Mouse (Mus musculus) lung, embryonic 16.5 days (tissue): ENCODE results near the gene Abca4. TPM values are rescaled to one million over a fixed set of nuclear protein-coding genes. Genes with fewer than 3 reads are reported as not detected.
"Not testable (repeated sequence)": the region's sequence is repeated elsewhere in the genome, so short reads cannot be mapped to it uniquely, and the experiment has no call there.

Experiments used
- ATAC-seq: fragments of 200-750 bp; cut with Nextera tagmentation; 2 replicates; pipeline ENCODE4 v1.8.0; 2017; ENCODE audit warnings: low read depth, mild to moderate bottlenecking, moderate library complexity
- H3K27ac ChIP-seq: fragments of 300-500 bp; sonication (generic); 2 replicates; pipeline ENCODE4 v1.5.1; 2014; ENCODE audit warnings: mild to moderate bottlenecking, control low read depth, low read length
- H3K27me3 ChIP-seq: fragments of 300-500 bp; sonication (generic); 2 replicates; pipeline ENCODE4 v1.6.1; 2014; ENCODE audit warnings: low read depth, low read length, mixed read lengths; ENCODE audit not compliant: control insufficient read depth, insufficient read depth
- H3K36me3 ChIP-seq: fragments of 300-500 bp; sonication (generic); 2 replicates; pipeline ENCODE4 v1.6.1; 2014; ENCODE audit warnings: low read length; ENCODE audit not compliant: control insufficient read depth, insufficient read depth
- H3K4me1 ChIP-seq: fragments of 300-500 bp; sonication (generic); replicated peaks from 2 replicates; pipeline ENCODE4 v1.6.1; 2014; ENCODE audit warnings: low read length, mixed read lengths; ENCODE audit not compliant: control insufficient read depth, insufficient read depth
- H3K4me2 ChIP-seq: fragments of 300-500 bp; sonication (generic); 2 replicates; pipeline ENCODE4 v1.6.1; 2014; ENCODE audit warnings: low read depth, low read length, control low read depth
- H3K4me3 ChIP-seq: fragments of 300-500 bp; sonication (generic); 2 replicates; pipeline ENCODE4 v1.5.1; 2014; ENCODE audit warnings: mild to moderate bottlenecking, low read length, control low read depth
- H3K9ac ChIP-seq: fragments of 300-500 bp; sonication (generic); 2 replicates; pipeline ENCODE4 v1.6.1; 2014; ENCODE audit warnings: low read length, control low read depth
- H3K9me3 ChIP-seq: fragments of 300-500 bp; sonication (generic); 2 replicates; pipeline ENCODE4 v1.6.1; 2016; ENCODE audit warnings: low read length; ENCODE audit not compliant: control insufficient read depth
- WGBS: fragments of 180-500 bp; shearing (Covaris S2); extraction: QIAGEN DNeasy Blood & Tissue Kit; methylation state at CpG from one replicate; pipeline ENCODE4 v1.1.7; 2014; 5-methylcytosine and 5-hydroxymethylcytosine counted together
- polyA plus RNA-seq: library from polyadenylated mRNA; unstranded; fragments of >200 nt; fragmentation: Nextera tagmentation; extraction: Ambion mirVana; gene quantifications from 2 replicates; pipeline ENCODE4 v1.2.1, GENCODE M21; 2015

The Abca4 gene
- polyA plus RNA-seq, 1 experiment from 2014 or later, result 0.90 TPM

DNA sequence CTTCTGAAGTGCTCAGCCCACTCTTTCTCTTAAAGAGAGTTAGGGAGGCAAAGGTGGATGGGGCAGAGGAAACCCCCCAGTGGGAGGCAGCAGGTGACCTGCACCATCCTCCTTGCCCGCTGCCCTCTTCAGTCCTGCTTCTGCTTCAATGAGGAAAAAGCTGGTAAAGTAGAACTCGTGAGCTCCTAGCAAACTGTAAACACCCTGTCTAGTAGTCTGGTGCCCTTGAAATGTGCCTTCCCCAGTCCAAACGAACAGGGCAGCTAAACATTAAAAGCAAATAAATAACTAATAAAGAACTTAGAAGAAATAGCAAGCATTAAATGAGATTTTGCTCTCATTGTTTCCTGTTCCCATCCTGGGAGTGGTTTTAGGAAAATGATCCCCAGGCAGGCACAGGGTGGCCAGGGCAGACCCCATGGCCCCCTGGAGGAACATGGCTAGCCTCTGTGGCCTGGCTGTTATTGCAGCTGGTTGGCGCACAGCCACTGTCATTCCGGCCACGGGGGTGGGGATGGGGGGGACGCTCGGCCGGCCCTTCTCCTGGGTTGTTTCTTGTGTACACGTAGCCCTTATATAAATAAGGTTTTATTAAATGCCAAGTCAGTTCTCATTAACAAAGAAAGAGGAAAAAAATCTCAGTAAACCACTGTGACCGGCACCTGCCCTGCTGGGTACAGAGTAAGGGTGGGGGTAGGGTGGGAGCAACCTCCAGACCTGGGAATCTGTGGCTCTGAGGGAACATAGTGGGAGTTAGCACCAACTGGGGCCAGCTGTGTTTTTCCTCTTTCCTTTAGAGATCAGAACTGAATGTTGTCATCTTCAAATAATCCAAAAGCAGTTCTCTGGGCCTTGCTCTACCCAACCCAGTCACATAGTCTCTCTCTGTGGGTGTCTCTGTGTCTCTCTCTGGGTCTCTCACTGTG lies 28.7 kb downstream of the Abca4 start:
- Histone ChIP-seq H3K36me3 (no peaks in the 10 kb centered on the region), H3K4me3 (no peak overlapping the region), H3K27ac (peak overlapping the region; percentile 75), H3K27me3 (no peaks in the 10 kb centered on the region), H3K4me2 (no peak overlapping the region), H3K9ac (0 out of 2 replicates have a peak overlapping the region, but pooled peaks have one; percentile 10), H3K4me1 (peaks cover 28% of the 10 kb centered on the region), H3K9me3 (no peaks in the 10 kb centered on the region)
- WGBS, result 23% methylated on average over 11 of the region's 11 CpGs
- peak; percentile 59 for ATAC-seq

DNA sequence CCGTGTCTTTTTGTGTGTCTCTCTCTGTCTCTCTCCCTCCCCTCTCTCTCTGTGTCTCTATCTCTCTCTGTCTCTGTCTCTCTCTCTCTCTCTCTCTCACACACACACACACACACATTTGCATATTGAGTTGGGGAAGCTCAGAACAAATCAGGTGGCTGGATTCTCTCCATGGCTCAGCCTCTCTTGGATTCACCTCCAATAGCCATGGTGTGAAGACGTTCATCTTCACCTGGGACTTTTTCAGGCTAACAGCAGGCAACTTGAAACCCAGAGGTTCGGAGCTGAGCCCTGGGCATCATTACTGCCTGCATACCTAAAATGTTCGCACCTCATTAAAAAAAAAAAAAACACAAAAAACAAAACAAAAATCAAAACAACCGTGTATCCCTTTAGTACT lies 29.4 kb downstream of the Abca4 start:
- Histone ChIP-seq H3K4me1 (peaks cover 28% of the 10 kb centered on the region), H3K4me3 (no peak overlapping the region), H3K27me3 (no peaks in the 10 kb centered on the region), H3K9ac (no peak overlapping the region), H3K27ac (peak overlapping the region; percentile 90), H3K4me2 (no peak overlapping the region), H3K36me3 (no peaks in the 10 kb centered on the region), H3K9me3 (no peaks in the 10 kb centered on the region)
- WGBS, result 68% methylated on average over 5 of the region's 5 CpGs
- no peak for ATAC-seq

DNA sequence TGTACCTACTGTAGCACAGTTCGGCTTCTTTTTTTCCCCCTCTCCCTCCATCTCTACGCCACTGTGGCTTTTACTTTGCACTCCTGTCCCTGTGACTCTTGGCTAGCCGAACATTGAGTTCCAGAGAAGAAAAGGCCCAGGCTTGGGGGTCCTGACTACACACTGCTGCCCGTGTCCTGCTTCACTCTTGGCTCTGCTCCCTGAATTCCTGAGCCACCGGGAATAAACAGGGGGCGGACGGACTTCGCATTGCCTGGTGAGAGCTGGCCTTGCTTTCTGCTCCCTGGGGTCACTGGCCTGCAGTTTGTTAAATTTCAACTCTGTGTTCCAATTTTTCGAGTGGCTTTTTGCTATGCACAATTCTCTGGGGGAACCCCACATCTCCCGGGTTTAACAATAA lies 30.1 kb downstream of the Abca4 start:
- Histone ChIP-seq H3K4me1 (peaks cover 28% of the 10 kb centered on the region), H3K4me3 (no peak overlapping the region), H3K36me3 (no peaks in the 10 kb centered on the region), H3K9ac (peak overlapping the region; percentile 58), H3K27me3 (no peaks in the 10 kb centered on the region), H3K9me3 (no peaks in the 10 kb centered on the region), H3K4me2 (peak overlapping the region; percentile 11; the same call in 1 of the 2 replicates), H3K27ac (peak overlapping the region; percentile 90)
- WGBS, result 18% methylated on average over 10 of the region's 10 CpGs
- ATAC-seq, result peak; percentile 34

DNA sequence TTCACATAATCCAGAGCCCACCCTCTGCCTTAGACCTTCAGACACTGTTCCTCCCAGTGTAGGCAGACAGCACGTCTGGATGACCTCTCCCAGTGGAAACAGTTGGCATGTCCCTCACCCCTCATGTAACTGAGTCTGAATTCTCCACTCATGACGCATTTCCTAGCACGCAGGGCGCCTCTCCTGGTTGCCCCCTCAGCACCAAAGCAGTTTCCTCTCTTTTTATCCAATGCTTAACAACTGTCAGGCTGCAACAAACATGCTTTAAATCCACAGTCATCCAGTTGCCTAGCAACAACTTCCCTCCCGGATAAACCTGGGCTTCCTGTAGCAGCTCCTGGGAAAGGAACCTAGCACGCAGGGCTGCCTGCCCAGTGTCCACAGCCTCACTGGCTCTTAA lies 33.9 kb downstream of the Abca4 start:
- 28% methylated on average over 6 of the region's 6 CpGs for WGBS
- H3K4me3 ChIP-seq, result no peak overlapping the region
- peaks cover 19% of the 10 kb centered on the region for H3K4me1 ChIP-seq
- H3K4me2 ChIP-seq, result no peak overlapping the region
- H3K36me3 ChIP-seq, result no peaks in the 10 kb centered on the region
- no peaks in the 10 kb centered on the region for H3K9me3 ChIP-seq
- peak; percentile 76 for ATAC-seq
- peak overlapping the region; percentile 73 for H3K27ac ChIP-seq
- H3K27me3 ChIP-seq, result no peaks in the 10 kb centered on the region
- H3K9ac ChIP-seq, result no peak overlapping the region

DNA sequence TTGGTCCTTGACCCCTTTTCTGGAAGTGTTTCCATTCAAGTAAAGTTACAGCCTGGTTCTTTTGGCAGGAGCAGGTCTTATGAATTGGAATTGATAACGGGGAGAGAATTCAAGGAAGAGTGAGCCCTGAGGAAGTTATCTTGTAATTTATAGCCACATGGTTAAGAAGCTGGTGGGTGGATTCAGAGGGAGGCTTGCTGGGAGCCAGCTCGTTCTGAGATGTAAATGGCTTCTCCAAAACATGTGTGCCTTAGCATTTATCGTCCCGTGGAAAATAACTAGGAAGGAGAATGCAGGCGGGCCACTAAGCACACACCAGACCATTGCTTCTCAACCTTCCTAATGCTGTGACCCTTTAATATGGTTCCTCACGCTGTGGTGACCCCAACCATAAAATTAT lies 34.9 kb downstream of the Abca4 start:
- Histone ChIP-seq H3K4me1 (peaks cover 9% of the 10 kb centered on the region), H3K36me3 (no peaks in the 10 kb centered on the region), H3K27ac (peak overlapping the region; percentile 60), H3K9ac (no peak overlapping the region), H3K4me2 (no peak overlapping the region), H3K9me3 (no peaks in the 10 kb centered on the region), H3K4me3 (no peak overlapping the region), H3K27me3 (no peaks in the 10 kb centered on the region)
- ATAC-seq, result no peak
- WGBS, result 71% methylated on average over 6 of the region's 6 CpGs

DNA sequence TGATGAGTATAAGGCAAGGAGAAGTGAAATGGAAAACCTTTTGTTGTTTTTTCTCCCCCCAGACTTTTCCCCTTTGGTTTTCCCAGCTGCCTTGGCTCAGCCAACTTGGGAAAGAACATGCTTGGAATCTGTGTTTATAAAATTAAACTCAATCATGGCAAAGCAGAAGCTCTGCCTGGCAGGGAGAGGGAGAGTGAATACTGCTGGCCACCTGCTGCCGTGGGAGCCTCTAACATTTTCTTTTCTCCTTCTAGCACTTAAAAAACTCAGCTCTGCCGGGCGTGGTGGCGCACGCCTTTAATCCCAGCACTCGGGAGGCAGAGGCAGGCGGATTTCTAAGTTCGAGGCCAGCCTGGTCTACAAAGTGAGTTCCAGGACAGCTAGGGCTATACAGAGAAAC lies 37.4 kb downstream of the Abca4 start:
- WGBS, result 74% methylated on average over 8 of the region's 8 CpGs
- not testable (repeated sequence) for H3K36me3 ChIP-seq

DNA sequence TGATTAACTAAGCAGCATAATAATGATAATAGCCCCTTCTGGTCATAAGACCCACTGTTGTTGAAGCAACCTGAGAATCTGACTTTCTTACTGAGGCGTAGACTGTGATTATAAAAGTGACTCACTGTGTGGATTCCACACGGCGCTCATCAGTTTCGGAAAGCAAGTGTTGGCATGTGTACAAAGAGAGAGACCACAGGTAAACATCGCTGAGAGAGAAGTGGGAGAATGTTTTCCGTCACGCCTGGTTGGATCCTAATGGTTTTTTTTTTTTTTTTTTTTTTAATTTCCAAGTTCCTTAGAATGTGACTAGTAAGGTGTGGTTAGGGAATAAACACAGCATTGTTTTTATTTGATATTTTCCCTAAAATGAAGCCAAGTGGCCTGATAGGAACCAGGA lies 38.1 kb downstream of the Abca4 start:
- WGBS, result 76% methylated on average over 7 of the region's 7 CpGs
- H3K4me2 ChIP-seq, result no peak overlapping the region
- no peaks in the 10 kb centered on the region; the same call in 1 of the 2 replicates for H3K4me1 ChIP-seq
- no peak overlapping the region for H3K9ac ChIP-seq
- H3K27me3 ChIP-seq, result no peaks in the 10 kb centered on the region
- H3K36me3 ChIP-seq, result no peaks in the 10 kb centered on the region
- H3K9me3 ChIP-seq, result no peaks in the 10 kb centered on the region
- no peak for ATAC-seq
- no peak overlapping the region for H3K27ac ChIP-seq
- no peak overlapping the region for H3K4me3 ChIP-seq

More for the DNA sequence above, 37.4 kb downstream of the Abca4 start:
- not testable (repeated sequence) for H3K4me3 ChIP-seq, H3K4me1 ChIP-seq, H3K27me3 ChIP-seq, H3K9ac ChIP-seq, H3K27ac ChIP-seq, H3K9me3 ChIP-seq, ATAC-seq, H3K4me2 ChIP-seq

DNA sequence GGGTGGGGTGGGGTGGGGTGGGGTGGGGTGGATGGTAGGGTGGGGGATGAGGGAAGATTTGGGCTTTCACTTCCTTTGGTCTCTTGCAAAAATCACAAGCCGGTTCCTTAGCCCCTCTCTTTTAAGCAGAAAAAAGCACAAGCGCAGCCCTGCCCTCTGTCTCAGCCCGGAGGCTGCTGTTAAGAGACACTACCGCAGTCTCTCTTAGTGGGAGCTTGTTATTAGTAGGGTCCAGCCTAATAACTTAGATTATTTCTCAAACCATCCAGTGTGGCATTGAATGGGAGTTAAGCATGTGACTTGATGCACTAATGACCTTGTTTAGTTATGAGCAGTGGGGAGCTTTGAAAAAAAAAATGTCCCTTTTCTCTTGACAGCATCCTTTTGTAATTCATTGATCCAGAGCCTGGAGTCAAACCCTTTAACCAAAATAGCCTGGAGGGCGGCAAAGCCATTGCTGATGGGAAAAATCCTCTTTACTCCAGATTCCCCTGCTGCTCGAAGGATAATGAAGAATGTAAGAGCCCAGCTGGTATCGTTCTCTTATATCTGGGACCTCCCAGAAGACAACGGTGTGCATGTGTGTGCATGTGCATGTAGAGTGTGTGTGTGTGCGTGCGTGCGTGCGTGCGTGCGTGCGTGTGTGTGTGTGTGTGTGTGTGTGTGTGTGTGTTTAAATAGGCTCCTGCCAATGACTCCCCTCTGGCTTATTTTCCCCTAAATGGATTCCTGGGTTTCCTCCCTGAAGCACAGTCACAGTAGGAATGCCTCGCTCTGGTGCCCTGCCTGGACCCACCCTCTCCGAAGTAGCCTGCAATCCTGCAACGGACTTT lies 41.1 kb downstream of the Abca4 start:
- 80% methylated on average over 18 of the region's 18 CpGs for WGBS
- no peaks in the 10 kb centered on the region for H3K4me1 ChIP-seq
- ATAC-seq, result no peak

DNA sequence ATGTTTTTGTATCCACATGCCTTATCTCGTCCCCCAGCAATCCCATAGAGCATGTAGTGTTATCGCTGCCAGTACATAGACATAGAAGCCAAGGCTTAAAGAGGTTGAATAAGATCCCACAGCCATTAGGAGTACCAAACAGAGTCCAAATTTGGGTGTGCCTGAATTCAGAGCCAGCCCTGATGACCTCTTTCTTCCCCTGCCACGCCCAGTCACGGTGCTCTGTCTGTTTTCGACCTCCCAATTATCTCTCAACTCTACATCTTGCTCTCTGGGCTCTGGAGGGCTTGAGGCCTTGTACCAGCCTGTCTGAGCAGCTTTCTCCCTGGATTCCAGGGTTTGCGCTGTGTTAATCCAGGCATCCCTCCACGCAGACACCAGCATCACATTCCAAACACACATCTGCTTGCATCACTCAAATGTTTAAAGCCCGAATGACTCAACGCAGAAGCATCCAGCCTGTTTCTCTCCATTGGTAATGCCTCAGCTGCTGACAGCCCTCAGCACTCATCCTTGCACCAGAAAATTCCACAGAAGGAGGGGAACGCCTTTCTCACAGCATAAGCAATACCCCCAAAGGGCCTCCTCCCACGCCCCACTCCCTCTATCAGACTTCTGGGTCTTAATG lies 43.9 kb downstream of the Abca4 start:
- Histone ChIP-seq H3K9me3 (no peaks in the 10 kb centered on the region), H3K9ac (no peak overlapping the region), H3K4me3 (no peak overlapping the region), H3K4me2 (no peak overlapping the region), H3K36me3 (no peaks in the 10 kb centered on the region), H3K27me3 (no peaks in the 10 kb centered on the region), H3K27ac (0 out of 2 replicates have a peak overlapping the region, but pooled peaks have one; percentile 5), H3K4me1 (no peaks in the 10 kb centered on the region)
- peak; percentile 87 for ATAC-seq
- WGBS, result 60% methylated on average over 11 of the region's 11 CpGs

More for the DNA sequence above, 41.1 kb downstream of the Abca4 start:
- Histone ChIP-seq H3K36me3 (no peaks in the 10 kb centered on the region), H3K4me2 (no peak overlapping the region), H3K4me3 (no peak overlapping the region), H3K9me3 (no peaks in the 10 kb centered on the region), H3K27me3 (no peaks in the 10 kb centered on the region), H3K27ac (no peak overlapping the region), H3K9ac (no peak overlapping the region)
